Mouse (Mus musculus): ENCODE measurements around the gene Sesn3.

GRCm38 (mm10) chr9:14272921-14273320, 1.9 kb upstream of the Sesn3 start:
- no peak for TF ChIP-seq MYOG (IDR thresholded peaks at IDR 0.05; ENCODE audit: control insufficient read depth, extremely low read depth, insufficient read length)
- TF ChIP-seq MAX (IDR thresholded peaks at IDR 0.05): no peak
- no peak for TF ChIP-seq CTCF (IDR thresholded peaks at IDR 0.05; ENCODE audit: control insufficient read depth, insufficient read depth, insufficient read length)
- no peak for TF ChIP-seq USF1 (IDR thresholded peaks at IDR 0.05; ENCODE audit: low read depth)
- TF ChIP-seq MYOD1 (IDR thresholded peaks at IDR 0.05; ENCODE audit: control insufficient read depth, insufficient read length, low read depth): no peak
- TF ChIP-seq CEBPB (IDR thresholded peaks at IDR 0.05; ENCODE audit: low read depth): no peak

Measured in C2C12 (cell line).